Mouse (Mus musculus): ENCODE data around the gene Odf2l. TPM values are rescaled to one million over a fixed set of nuclear protein-coding genes. Genes with fewer than 3 reads are reported as not detected.

Gene Odf2l
- polyA plus RNA-seq, 1 experiment from 2014 or later: 17.4 TPM

GRCm38 (mm10) chr3:145151092-145151491, 32.7 kb downstream of the Odf2l start:
- Histone ChIP-seq H3K4me2 (no peak overlapping the region), H3K9ac (no peak overlapping the region), H3K27ac (ENCODE audit: low read depth) (no peak overlapping the region), H3K36me3 (ENCODE audit: insufficient read depth) (peaks cover 16% of the 10 kb centered on the region; the same call in 1 of the 2 replicates), H3K4me1 (ENCODE audit: insufficient read depth) (no peaks in the 10 kb centered on the region), H3K9me3 (ENCODE audit: low read depth, low read length) (no peaks in the 10 kb centered on the region), H3K27me3 (ENCODE audit: insufficient read depth, low read length) (no peaks in the 10 kb centered on the region), H3K4me3 (ENCODE audit: low read depth, low read length) (no peak overlapping the region)
- DNase-seq (no peak), ATAC-seq (ENCODE audit: insufficient read depth) (no peak)
- TF ChIP-seq CTCF (IDR thresholded peaks at IDR 0.05; ENCODE audit: low read depth): no peak
- 87% methylated on average over 7 of the region's 7 CpGs for WGBS

- no peak overlapping the region for H3K4me3 ChIP-seq (ENCODE audit: low read depth, low read length)
- no peaks in the 10 kb centered on the region for H3K9me3 ChIP-seq (ENCODE audit: low read depth, low read length)
- WGBS: 57% methylated on average over 7 of the region's 7 CpGs
- no peak overlapping the region for H3K4me2 ChIP-seq
- no peaks in the 10 kb centered on the region for H3K4me1 ChIP-seq (ENCODE audit: insufficient read depth)
- H3K27ac ChIP-seq (ENCODE audit: low read depth): no peak overlapping the region
- no peak for ATAC-seq (ENCODE audit: insufficient read depth)
- peaks cover 16% of the 10 kb centered on the region; the same call in 1 of the 2 replicates for H3K36me3 ChIP-seq (ENCODE audit: insufficient read depth)
- H3K27me3 ChIP-seq (ENCODE audit: insufficient read depth, low read length): no peaks in the 10 kb centered on the region
- H3K9ac ChIP-seq: no peak overlapping the region
- peak; percentile 15 for DNase-seq
- no peak for TF ChIP-seq CTCF (IDR thresholded peaks at IDR 0.05; ENCODE audit: low read depth)
Observed at GRCm38 (mm10) chr3:145151933-145152332, 33.5 kb downstream of the Odf2l start.

- Histone ChIP-seq H3K27ac (ENCODE audit: low read depth) (no peak overlapping the region), H3K4me2 (no peak overlapping the region), H3K9me3 (ENCODE audit: low read depth, low read length) (no peaks in the 10 kb centered on the region), H3K9ac (no peak overlapping the region), H3K4me3 (ENCODE audit: low read depth, low read length) (no peak overlapping the region), H3K4me1 (ENCODE audit: insufficient read depth) (no peaks in the 10 kb centered on the region), H3K27me3 (ENCODE audit: insufficient read depth, low read length) (no peaks in the 10 kb centered on the region), H3K36me3 (ENCODE audit: insufficient read depth) (no peaks in the 10 kb centered on the region)
- no peak for DNase-seq
- ATAC-seq (ENCODE audit: insufficient read depth): no peak
- TF ChIP-seq CTCF (IDR thresholded peaks at IDR 0.05; ENCODE audit: low read depth): no peak
- WGBS: 70% methylated on average over 6 of the region's 6 CpGs
Observed at GRCm38 (mm10) chr3:145156883-145157282, 38.5 kb downstream of the Odf2l start.

GRCm38 (mm10) chr3:145158441-145158840, 40.1 kb downstream of the Odf2l start:
- TF ChIP-seq CTCF (IDR thresholded peaks at IDR 0.05; ENCODE audit: low read depth): no peak
- no peak for ATAC-seq (ENCODE audit: insufficient read depth)
- no peak for DNase-seq
- no peaks in the 10 kb centered on the region for H3K4me1 ChIP-seq (ENCODE audit: insufficient read depth)
- H3K36me3 ChIP-seq (ENCODE audit: insufficient read depth): no peaks in the 10 kb centered on the region
- no peak overlapping the region for H3K27ac ChIP-seq (ENCODE audit: low read depth)
- H3K9me3 ChIP-seq (ENCODE audit: low read depth, low read length): no peaks in the 10 kb centered on the region
- no peak overlapping the region for H3K4me2 ChIP-seq
- H3K9ac ChIP-seq: no peak overlapping the region
- H3K27me3 ChIP-seq (ENCODE audit: insufficient read depth, low read length): no peaks in the 10 kb centered on the region
- H3K4me3 ChIP-seq (ENCODE audit: low read depth, low read length): no peak overlapping the region
- WGBS: 89% methylated on average over 3 of the region's 3 CpGs

GRCm38 (mm10) chr3:145166741-145167140, 48.4 kb downstream of the Odf2l start:
- H3K9ac ChIP-seq: no peak overlapping the region
- H3K4me2 ChIP-seq: no peak overlapping the region
- H3K36me3 ChIP-seq (ENCODE audit: insufficient read depth): no peaks in the 10 kb centered on the region
- H3K27me3 ChIP-seq (ENCODE audit: insufficient read depth, low read length): no peaks in the 10 kb centered on the region
- H3K4me3 ChIP-seq (ENCODE audit: low read depth, low read length): no peak overlapping the region
- no peaks in the 10 kb centered on the region for H3K4me1 ChIP-seq (ENCODE audit: insufficient read depth)
- DNase-seq (no peak), ATAC-seq (ENCODE audit: insufficient read depth) (no peak)
- H3K9me3 ChIP-seq (ENCODE audit: low read depth, low read length): no peaks in the 10 kb centered on the region
- H3K27ac ChIP-seq (ENCODE audit: low read depth): no peak overlapping the region
- no peak for TF ChIP-seq CTCF (IDR thresholded peaks at IDR 0.05; ENCODE audit: low read depth)
- WGBS: 92% methylated on average over 11 of the region's 11 CpGs

- Histone ChIP-seq H3K9me3 (ENCODE audit: low read depth, low read length) (no peaks in the 10 kb centered on the region), H3K9ac (no peak overlapping the region), H3K27ac (ENCODE audit: low read depth) (no peak overlapping the region), H3K4me3 (ENCODE audit: low read depth, low read length) (no peak overlapping the region), H3K4me2 (no peak overlapping the region), H3K36me3 (ENCODE audit: insufficient read depth) (no peaks in the 10 kb centered on the region), H3K27me3 (ENCODE audit: insufficient read depth, low read length) (no peaks in the 10 kb centered on the region), H3K4me1 (ENCODE audit: insufficient read depth) (no peaks in the 10 kb centered on the region)
- ATAC-seq (ENCODE audit: insufficient read depth) (no peak), DNase-seq (peak; percentile 26)
- no peak for TF ChIP-seq CTCF (IDR thresholded peaks at IDR 0.05; ENCODE audit: low read depth)
- 52% methylated on average over 5 of the region's 5 CpGs for WGBS
Observed at GRCm38 (mm10) chr3:145167766-145168165, 49.4 kb downstream of the Odf2l start.

- Histone ChIP-seq H3K27ac (ENCODE audit: low read depth) (no peak overlapping the region), H3K4me2 (no peak overlapping the region), H3K36me3 (ENCODE audit: insufficient read depth) (no peaks in the 10 kb centered on the region), H3K27me3 (ENCODE audit: insufficient read depth, low read length) (no peaks in the 10 kb centered on the region), H3K9ac (no peak overlapping the region), H3K4me3 (ENCODE audit: low read depth, low read length) (no peak overlapping the region), H3K9me3 (ENCODE audit: low read depth, low read length) (no peaks in the 10 kb centered on the region), H3K4me1 (ENCODE audit: insufficient read depth) (no peaks in the 10 kb centered on the region)
- no peak for TF ChIP-seq CTCF (IDR thresholded peaks at IDR 0.05; ENCODE audit: low read depth)
- ATAC-seq (ENCODE audit: insufficient read depth) (no peak), DNase-seq (no peak)
- WGBS: 63% methylated on average over 13 of the region's 13 CpGs
Observed at GRCm38 (mm10) chr3:145168844-145169696, 50.7 kb downstream of the Odf2l start.
